Mouse (Mus musculus) A20 (cell line): Measurements from ENCODE around the gene Btnl9.
"Not testable (repeated sequence)": the region's sequence is repeated elsewhere in the genome, so short reads cannot be mapped to it uniquely, and the experiment has no call there.

Experiments used
- DNase-seq: peaks from one replicate; pipeline ENCODE4 v3.0.0-alpha.2; 2011; ENCODE audit warnings: low read depth, low spot score

Btnl9 gene

DNA sequence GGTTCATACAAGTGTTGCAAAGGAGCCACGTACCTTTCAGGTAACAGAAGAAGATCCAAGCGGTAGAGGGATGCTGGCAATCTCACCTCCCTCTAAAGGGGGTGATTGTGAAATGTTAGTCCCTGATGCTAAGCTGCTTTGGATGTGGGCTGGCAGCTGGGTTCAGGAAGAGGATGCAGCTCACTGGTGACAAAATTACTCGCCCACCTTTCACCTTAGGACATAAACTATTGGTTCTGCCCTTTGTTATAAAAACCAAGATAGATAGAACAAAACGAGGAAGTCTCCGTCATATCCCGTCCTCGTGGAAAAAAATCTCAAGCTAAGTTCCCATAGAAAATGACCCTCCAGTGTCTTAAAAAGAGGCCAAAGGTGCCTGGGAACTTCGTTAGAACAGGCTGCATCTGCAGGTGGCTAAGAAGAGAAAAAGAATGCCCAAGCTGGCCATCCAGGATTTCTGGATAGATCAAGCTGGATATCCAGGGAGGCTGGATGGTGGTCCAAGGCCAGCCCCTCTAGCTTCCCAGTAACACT, at the start of gene Btnl9:
Gene Btnl9 (minus strand): TSS at position 205 of the 534 bp plus-strand sequence.
- no peak for DNase-seq

DNA sequence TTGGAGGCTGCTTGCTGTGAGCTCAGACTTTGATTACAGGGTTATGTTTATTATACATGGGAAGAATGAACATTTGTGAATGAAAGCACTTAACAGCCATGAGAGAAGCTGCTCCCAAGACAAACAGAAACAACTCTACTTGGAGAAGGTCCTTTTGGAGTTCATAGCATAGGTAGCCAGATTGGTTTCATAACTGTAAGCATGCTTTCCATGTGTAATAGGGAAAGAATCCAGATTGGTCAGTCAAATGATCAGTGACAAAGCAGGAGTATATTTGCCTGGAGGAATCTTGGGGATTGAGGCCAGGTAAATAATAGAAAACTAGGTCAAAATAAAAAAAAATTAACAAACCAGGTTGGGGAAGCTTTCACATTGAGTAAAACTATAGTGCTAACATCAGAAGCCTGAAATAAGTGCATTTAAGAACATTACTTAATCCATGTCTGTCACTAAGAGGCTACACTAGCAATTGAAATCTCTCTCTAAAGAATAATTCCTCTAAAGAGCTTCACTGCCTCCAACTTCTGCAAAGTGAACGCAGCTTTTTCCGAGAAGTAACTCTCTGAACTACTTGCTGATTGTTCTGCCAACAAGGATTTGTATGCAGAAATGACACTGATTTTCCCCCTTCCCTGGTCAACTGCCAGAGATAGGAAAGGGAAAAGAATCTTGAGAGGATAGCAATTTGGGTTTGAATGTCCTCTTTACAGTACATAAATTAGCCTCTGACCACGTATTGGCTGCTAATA, 48.7 kb upstream of the Btnl9 start:
- no peak for DNase-seq

DNA sequence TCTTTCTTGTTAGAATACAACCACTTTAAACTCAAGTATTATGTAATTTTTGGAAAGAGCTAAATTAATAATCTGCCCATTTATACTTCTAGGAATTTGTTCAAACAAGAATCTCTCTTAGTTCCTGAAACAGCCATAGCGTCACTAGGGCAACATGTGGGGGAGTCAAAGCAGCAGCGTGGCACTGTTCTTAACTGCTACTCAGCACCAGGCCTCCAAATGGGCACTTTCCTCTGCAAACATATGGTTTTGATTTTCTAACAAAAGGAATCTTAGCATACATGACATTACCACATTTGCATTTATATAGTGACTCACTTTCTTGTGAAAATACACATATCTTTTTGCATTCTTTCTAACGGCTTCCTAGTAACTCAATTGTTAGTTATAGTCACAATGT, 45.8 kb upstream of the Btnl9 start:
- no peak for DNase-seq

DNA sequence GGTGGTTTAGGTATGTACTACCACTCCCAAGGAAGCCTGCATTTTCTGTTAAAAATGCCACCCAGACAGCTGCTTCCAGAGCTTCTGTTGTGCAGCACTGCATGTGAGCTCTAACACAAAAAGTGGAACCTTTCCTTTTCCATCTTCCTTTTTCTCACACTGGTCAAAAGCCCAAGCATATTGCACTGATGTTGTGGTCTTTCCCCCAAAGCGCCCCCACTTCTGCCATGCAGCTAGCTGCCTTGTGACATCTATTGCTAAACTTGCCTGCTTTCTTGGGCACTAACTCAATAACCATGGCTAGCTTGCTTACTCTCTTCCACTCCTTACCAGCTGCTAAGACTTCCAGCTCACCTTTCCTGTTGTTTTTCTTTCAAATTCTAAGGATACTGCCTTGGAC, 37.5 kb upstream of the Btnl9 start:
- DNase-seq: no peak

DNA sequence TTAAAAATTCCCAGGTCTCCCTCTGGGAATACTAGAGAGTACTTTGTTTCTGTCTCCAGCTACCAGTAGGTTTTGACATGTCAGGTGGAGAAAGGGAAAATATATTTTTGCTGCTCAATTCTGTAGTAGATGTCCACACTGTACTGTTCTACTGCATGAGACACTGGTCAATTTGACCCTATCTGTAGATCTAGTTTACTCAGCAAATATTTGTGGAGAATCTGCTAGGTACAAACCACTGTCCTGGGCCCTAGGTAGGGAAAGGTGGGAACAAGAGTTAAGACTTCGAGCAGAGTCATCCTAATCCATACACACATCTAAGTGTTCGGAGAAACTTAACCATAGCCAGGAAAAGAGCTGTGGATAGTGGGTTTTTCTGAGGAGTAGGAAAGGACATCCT, 32.3 kb upstream of the Btnl9 start:
- DNase-seq: no peak

DNA sequence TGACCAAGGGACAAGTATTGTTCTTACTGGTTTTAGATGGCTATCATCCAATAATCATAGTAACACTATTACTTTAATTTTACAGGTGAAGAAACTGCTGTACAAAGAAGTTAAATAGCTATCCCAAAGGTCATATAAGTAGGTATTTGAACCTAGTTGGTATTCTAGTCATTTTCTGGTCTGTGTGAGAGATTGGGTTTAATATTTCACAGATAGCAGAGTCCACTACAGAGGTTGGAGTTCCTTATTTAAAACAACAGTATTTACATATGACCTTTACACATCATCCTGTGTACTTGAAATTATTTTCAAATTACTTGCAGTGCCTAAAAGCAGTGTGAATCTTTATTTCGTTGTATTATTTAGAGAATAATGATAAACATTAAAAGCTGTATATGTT, 26.5 kb upstream of the Btnl9 start:
- DNase-seq: no peak

DNA sequence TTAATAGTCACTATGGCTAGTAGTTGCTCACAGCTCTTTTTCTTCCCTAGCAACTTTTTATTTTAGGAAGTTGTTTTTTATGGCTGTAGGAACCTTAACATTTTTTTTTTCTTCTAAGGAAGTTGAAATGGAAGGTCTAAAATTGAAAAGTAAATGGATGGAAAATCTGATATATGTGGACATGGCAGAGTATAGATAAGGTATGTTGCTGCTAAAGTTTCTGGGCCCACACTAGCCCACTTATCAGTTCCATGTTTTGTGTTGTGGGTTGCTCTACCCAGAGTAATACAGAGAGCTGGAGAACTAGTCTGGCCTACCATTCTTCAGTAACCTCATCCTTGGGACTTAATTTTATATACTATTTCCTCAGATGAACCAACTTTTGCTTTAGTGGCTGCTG, 25.6 kb upstream of the Btnl9 start:
- DNase-seq: no peak

DNA sequence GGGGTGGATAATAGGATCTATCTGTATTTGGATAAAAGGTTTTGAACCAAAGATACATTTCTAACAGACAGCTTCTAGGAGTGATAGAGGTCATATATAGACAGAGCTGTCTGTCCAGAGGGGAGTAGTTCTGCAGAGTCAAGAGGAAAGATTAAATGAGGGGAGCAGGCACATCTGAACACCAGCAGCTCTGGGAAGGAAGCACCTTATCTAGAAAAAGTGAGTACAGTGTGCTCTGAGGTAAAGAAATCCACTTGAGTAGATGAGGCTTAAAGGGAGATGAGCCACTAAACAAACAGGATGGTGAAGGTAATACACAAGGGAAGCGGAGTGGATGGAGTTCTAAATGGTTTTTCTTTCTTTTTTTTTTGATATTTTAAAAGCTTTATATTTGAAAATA, 20.5 kb upstream of the Btnl9 start:
- DNase-seq: no peak

DNA sequence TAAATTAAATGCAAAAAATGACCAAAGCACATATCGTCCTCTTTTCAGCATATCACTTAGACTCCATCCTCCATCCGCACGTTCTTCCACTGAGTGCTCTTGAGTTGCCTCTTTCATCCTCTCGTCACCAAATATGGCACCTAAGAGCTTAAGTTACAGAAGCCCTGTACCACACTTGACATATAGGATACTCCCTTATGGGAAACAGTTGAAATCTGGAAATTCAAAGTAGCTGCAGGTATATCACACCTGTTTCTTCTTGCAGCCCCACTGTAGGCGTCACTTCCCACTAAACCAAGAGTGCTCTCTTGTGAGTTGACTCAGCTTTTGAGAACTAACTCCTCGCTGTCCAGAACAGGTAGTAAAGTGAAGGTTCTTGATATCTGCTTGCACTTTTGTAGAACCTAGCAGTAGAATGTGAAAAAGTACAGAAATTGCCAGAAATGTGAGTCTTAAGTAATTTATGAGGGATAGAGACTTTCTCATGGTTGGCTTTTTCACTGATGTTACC, 18.2 kb upstream of the Btnl9 start:
- peak; percentile 60 for DNase-seq

DNA sequence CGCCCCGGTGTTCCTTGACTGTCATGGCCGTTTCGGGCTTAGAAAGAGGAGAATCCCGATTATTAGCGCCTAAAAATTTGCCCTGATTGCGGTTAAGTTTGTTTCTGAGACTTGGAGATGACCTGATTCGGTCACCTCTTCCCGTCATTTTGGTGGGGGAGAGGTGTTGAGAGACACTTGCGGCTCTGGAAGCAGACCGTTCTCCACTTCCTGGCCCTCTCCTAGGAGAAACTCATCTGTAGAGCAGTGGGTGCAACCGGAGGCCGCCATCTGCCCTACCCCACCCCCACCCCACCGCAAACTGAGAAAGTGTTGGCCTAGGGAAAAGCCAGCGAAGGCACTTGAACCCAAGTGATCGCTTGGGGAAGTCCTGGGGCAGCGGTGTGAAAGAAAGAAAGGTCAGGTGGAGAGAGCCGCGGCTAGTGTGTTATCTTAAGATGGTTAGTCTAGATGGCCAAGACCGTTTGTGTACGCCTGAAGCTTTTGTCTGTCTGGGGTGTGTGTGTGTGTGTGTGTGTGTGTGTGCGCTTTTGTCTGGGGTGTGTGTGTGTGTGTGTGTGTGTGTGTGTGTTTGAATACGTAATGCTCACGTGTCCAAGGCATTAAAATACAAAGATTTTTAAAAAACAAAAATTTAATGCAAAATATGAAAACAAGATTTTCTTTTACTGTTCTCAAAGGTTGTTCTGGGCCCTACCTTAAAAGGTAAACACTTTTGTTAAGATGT, 17.0 kb upstream of the Btnl9 start:
- peak; percentile 91 for DNase-seq

DNA sequence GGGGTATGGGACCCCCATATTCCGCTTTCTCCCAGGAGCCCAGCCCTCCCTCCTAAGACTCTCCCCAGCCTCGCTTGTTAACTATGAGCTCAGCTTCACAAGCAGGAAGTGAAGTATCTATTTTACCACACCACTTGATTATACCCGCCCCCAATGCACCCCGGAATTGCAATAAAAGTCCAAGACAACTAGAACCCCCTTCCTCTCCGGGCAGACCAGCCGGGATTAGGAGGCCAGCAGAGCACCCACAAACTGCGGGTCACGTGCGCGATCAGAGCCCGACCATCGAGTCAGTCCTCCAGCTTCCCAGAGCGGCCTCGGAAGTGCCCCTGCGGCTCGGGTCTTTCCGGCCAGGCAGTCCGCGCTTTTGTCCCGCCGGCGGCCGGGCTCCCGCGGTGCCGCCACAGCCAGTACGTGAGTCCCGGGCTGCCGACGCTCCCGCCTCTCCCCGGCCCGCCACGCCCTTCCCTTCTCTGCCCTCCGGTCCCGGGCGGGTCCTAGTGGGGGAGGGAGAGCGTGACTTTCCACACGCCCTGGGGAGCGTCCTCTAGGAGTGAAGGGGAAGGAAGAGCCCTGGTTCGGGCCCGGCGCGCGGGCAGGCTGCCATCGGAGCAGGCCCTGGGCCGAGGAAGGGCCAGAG, 16.3 kb upstream of the Btnl9 start, which contains the start of gene Zfp62:
Gene Zfp62 (plus strand): TSS at position 164 of the 640 bp plus-strand sequence.
- DNase-seq: peak; percentile 95

DNA sequence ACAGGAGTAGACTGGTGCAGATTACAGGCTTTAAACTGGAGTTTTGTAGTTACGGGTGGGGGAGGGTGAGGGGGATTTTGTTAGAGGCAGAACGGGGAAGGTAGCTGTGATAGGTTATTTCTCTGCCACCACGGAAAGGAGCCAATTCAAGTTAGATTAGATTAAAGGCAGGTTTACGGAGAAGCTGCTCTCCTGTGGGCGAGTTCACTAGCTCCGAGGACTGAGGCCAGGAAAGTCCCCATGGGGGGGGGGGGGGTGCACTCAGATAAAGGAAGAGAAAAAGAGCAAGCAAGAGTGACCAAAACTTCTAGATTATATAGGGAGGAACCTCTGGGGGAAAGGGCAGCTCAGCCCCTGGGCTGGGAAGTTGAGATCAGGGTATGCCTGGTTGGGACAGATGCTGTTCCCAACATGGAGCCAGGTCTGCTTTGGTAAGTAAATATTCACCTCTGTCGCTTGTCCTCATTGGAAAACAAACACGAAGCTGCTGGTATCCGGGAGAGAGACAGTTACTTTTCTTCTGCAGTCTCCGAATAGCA, 15.6 kb upstream of the Btnl9 start:
- peak; percentile 75 for DNase-seq

DNA sequence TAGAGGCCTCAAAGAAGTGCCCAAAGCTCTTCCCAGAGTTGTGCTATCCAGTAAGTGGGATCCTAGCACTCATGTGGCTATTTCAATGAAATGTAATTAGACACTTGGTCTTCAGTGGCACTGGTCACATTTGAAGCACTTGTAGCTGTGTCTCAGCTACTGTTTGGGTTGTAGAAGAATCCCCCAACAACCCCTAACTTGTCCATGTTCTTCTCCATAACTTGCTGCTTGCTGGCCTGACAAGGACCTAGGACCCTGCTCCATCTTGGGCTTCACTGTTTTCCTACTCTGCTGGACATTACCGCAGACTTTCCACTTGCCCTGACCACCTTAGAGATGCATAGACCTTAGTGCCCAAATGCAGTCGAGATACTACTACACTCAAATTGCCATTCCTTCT, 15.1 kb upstream of the Btnl9 start:
- no peak for DNase-seq

DNA sequence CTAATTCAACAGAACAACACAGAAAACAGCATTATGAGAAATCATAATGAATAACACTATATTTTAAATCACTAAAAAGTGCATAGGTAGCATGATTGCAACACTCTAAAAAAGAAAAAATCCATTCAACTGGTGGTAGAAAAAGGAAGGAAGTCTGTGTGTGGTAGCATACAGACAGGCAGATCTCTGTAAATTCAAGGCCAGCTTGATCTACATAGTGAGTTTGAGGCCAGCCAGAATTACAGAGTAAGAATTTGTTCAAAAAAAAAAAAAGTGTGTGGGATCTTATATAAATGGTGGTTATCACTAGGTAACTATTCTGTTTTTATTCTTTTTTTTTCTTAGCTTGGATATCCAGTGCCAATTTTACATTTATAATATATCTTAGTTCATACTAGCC, 14.2 kb upstream of the Btnl9 start:
- no peak for DNase-seq

DNA sequence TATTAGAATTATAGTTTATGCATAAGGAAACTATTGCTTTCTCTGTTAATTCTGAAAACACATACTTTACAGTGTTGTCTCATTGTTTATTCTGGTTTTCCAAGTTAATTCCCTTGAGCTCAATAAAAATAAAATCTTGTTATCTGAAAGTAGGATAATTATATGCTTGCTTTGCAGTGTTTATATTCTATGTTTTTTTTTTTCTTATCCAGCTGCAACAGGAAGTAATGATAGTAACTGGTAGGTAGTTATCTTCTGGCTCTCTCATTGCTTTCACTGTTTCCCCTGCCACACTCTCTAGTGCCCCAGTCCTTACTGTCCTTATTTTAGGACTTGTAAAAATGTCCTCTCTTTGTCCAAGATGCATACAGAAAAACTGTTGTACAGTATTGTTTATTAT, 13.7 kb upstream of the Btnl9 start:
- no peak for DNase-seq

DNA sequence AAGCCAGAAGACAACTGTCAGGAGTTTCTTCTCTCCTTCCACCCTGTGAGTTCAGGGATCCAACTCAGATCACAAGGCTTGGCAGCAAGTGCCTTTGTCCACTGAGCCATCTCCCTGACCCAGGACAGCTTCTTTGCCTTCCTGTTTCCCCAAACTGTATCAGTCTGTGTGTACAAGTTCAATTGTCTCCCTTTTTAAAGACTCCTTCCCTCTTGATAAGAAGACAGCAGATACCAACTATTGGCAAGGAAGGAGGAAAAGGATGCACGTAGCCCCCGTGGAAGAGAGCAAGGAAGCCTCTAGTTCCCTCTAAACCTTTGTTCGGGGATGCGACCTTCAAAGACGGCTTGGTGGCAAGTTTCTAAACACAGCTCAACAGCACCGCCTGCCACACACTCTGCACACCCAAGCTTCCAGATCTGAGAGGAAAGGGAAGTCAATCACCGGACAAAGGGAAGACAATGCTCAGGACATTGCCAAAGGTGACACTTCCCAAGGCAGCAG, 8.9 kb upstream of the Btnl9 start:
- DNase-seq: no peak

DNA sequence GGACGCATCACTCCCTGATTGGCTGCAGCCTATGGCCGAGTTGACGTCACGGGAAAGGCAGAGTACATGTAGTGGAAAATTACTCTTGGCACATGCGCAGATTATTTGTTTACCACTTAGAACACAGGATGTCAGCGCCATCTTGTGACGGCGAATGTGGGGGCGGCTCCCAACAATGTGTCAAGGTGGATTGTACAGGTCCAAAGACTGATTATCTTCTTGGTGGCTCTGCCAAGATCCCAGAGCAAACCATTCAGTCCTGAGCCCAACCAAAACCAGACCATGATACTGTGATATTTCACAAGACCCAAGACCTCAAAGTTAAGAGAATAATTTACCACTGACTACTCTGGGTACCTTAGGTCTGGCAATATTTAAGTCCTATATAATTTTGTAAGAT, 7.8 kb upstream of the Btnl9 start:
- not testable (repeated sequence) for DNase-seq

DNA sequence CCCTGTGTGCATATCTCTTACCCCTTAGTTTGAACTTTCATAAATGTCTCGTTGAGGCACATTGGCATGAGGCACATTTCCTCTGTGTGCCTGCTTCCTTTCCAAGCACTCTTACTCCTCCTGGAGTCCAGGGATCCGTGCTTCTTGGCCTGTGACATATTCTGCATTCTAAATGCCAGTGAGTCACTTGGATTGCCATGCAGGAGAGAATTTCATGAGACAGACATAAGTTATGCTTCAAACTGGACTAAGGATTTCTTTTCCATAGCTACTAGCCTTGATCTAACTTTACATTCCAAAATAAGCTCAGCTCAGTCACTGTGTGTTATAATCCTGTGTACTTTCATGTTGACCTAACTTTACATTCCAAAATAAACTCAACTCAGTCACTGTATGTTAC, 4.1 kb upstream of the Btnl9 start:
- DNase-seq: no peak

DNA sequence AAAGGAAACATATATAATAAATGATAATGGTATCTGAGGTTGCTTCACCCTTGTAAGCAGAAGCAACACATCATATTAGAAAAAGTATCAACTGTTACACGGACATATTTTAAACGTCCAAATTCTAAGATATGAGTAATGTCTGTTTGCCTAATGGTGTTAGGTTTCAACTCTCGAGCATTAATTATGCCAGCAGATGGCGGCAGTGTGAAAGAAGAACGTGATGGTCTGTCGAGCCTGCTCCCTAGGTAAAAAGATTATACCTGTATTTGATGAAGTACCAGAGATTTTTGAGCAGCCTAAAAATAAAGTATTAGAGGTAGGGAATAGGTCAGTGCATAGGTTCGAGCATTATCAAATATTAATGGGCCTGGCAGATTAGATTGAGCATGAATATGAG, 2.8 kb upstream of the Btnl9 start:
- peak; percentile 71 for DNase-seq

DNA sequence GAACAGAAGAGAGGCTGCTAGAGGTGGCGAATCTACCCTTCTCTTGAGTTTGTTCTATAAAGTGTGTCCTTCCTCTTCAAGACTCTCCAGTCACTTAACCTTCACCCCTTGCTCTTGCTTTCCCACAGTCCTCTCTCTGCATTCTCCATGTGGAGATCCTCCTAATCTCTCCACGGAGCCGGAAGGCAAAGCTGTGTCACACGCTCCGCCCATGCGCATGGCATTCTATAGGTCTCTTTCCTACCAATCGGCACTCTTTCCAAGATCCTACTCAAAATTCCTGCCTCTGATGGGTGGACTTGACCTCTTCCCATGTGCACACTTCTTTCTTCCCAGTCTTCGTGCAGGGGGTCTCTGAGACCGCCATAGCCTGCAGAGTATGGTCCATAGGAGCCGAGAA, 742 bp upstream of the Btnl9 start:
- no peak for DNase-seq

DNA sequence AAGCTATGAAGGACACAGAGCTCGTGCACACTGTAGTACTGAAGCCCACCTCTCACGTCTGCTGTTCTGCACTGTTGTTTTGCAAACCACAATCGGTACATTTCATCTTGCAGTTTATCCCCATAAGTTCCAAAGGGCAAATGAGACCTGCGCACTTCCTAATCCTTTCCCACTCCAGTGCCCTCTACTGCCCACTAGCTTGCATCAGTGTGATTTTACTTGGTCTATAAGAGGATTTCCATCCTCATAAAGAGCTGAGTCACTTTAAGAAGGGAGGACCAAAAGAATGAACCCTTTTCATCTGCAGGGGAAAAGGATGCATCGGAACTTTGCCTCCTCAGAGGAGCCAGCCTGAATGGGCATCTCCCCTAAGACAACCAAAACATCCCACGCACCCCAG, 507 bp downstream of the Btnl9 start:
- no peak for DNase-seq

DNA sequence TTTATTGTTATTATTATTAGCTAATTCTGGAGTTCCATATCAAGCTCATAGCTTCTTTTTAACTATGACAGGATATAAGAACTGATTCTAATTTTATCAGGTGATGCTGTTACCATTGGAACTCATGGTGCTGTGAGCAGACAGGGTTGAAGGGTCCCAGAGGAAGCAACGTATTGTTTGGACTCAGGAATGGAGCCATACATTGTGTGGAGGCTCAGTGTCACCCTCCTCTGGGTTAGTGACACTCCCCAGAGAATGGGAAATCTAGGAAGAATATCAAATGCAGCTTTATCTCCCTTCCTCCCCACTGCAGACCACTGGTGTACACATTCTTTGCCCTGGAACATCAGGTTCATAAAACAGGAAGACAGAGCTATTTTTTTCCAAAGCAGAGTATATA, 3.8 kb downstream of the Btnl9 start:
- no peak for DNase-seq
